Mouse (Mus musculus) limb, embryonic 12.5 days (tissue): ENCODE results near the gene Tbc1d2b. TPM values are rescaled to one million over a fixed set of nuclear protein-coding genes. Genes with fewer than 3 reads are reported as not detected.

ENCODE experiments used
- ATAC-seq: fragments of 200-750 bp; cut with Nextera tagmentation; 2 replicates; pipeline ENCODE4 v1.8.0; 2017; ENCODE audit warnings: low read depth, moderate TSS enrichment; ENCODE audit not compliant: insufficient number of reproducible peaks, insufficient read depth, low FRiP score, low TSS enrichment
- H3K27ac ChIP-seq: fragments of 300-500 bp; sonication (generic); 2 replicates; pipeline ENCODE4 v1.5.1; 2016; ENCODE audit warnings: mild to moderate bottlenecking, moderate library complexity
- H3K27me3 ChIP-seq: fragments of 300-500 bp; sonication (generic); 2 replicates; pipeline ENCODE4 v1.6.1; 2016; ENCODE audit warnings: mild to moderate bottlenecking, moderate library complexity
- H3K36me3 ChIP-seq: fragments of 300-500 bp; sonication (generic); 2 replicates; pipeline ENCODE4 v1.6.1; 2016; ENCODE audit warnings: mild to moderate bottlenecking, moderate library complexity
- H3K4me1 ChIP-seq: fragments of 300-500 bp; sonication (generic); replicated peaks from 2 replicates; pipeline ENCODE4 v1.6.1; 2016
- H3K4me2 ChIP-seq: fragments of 300-500 bp; sonication (generic); 2 replicates; pipeline ENCODE4 v1.6.1; 2016; ENCODE audit warnings: mild to moderate bottlenecking, moderate library complexity
- H3K4me3 ChIP-seq: fragments of 300-500 bp; sonication (generic); replicated peaks from 2 replicates; pipeline ENCODE4 v1.5.1; 2016; ENCODE audit warnings: mild to moderate bottlenecking
- H3K9ac ChIP-seq: fragments of 300-500 bp; sonication (generic); replicated peaks from 2 replicates; pipeline ENCODE4 v1.6.1; 2016; ENCODE audit warnings: mild to moderate bottlenecking, moderate library complexity
- H3K9me3 ChIP-seq: fragments of 300-500 bp; sonication (generic); 2 replicates; pipeline ENCODE4 v1.6.1; 2016; ENCODE audit warnings: mild to moderate bottlenecking, moderate library complexity
- WGBS: fragments of 180-500 bp; shearing (Covaris S2); methylation state at CpG from one replicate; pipeline ENCODE4 v1.1.7; 2016; 5-methylcytosine and 5-hydroxymethylcytosine counted together
- polyA plus RNA-seq: library from polyadenylated mRNA; unstranded; fragments of >200 nt; fragmentation: Nextera tagmentation; extraction: Ambion mirVana; gene quantifications from 2 replicates; pipeline ENCODE4 v1.2.1, GENCODE M21; 2016

Tbc1d2b gene
- polyA plus RNA-seq, 1 experiment from 2014 or later: 12.8 TPM

DNA sequence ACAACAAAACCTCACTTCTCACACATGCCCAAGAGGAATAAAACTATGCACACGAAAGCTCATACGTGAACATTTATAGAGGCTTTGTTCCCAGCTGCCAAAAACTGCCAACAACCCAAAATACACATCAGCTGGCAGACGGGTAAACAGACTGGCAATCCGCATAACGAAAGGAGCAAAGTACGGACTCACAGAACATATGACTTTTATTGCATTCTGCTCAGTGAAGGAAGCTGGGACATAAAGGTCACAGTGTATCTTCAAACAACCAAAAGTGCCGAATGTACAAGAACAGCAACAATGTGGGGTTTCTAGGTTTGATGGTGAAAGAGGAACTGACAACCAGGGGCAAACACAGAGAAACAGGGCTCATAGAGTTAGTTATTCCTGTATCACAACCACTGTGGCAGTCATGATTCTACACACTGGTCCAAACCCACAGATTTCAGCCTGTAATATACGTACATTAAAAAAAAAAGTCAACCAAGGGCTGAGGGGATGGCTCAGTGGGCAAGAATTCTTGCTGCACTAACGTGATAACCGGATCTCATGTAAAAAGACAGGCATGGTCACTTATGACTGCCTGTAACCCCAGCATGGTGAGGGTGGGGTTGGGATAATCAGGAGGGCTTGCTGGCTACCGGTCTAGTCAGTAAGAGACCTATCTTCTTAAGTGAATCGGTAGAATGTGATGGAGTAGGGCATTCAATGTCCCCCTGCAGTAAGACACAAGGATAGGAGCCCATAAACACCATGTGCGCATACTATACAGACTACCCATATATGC is 19.4 kb downstream of the Tbc1d2b start:
- 88% methylated on average over 13 of the region's 13 CpGs for WGBS

DNA sequence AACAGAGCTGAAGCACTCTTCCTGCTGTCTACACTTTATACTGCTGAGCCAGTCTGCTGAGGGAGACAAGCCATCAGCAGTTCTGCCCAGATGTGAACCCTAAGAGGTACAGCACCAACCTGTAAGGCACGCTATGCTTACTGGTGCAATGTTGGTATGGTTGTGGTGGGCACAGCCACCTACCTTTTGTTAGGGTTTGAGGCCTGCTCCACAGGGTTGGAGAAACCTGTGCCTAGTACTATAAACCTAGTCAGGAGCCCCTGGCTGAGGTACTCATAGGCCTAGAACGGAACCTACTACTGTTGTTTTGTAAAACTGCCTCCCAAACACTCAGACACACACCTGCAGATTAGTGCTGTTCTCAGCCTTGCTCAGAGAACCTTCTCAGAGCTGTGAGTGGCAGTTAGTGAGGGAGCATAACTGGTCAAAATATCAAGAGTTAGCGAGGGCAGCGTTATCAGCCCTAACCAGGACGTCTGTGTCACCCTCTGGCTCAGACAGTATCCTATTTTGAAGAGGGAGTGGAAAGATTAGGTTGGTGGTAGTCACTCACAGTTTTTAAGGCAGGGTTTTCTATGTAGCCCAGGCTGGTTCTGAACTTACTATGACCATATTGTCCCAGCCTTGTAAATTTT is 20.3 kb downstream of the Tbc1d2b start:
- Histone ChIP-seq H3K9me3 (no peaks in the 10 kb centered on the region), H3K9ac (no peak overlapping the region), H3K4me2 (no peak overlapping the region), H3K4me3 (no peak overlapping the region), H3K36me3 (peaks cover 18% of the 10 kb centered on the region; the same call in 1 of the 2 replicates), H3K27ac (no peak overlapping the region), H3K27me3 (no peaks in the 10 kb centered on the region), H3K4me1 (no peaks in the 10 kb centered on the region)
- WGBS: 89% methylated on average over 5 of the region's 5 CpGs
- no peak for ATAC-seq

More for the DNA sequence above, 19.4 kb downstream of the Tbc1d2b start:
- no peaks in the 10 kb centered on the region for H3K4me1 ChIP-seq
- H3K9ac ChIP-seq: no peak overlapping the region
- H3K4me2 ChIP-seq: no peak overlapping the region
- H3K36me3 ChIP-seq: peaks cover 17% of the 10 kb centered on the region; the same call in 1 of the 2 replicates
- H3K27ac ChIP-seq: no peak overlapping the region
- H3K9me3 ChIP-seq: no peaks in the 10 kb centered on the region
- no peak for ATAC-seq
- no peaks in the 10 kb centered on the region for H3K27me3 ChIP-seq
- H3K4me3 ChIP-seq: no peak overlapping the region

DNA sequence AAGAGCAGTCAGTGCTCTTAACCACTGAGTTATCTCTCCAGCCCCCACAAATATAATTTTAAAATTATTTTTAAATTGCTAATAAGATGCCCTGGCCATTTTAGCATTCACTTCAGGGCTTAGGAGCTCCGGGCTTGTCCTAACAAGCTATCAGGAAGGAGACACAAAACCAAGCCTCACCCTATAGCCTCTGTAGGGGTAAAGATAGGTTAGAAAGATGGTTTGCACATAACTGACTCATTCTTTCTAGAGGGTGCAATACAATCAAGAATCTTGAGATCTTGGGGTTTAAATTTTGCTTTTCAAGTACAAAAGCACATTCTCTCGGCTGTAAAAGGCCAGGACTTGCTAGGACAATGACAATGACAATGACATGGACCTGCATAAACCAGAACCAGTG is 21.6 kb downstream of the Tbc1d2b start:
- H3K27ac ChIP-seq: no peak overlapping the region

DNA sequence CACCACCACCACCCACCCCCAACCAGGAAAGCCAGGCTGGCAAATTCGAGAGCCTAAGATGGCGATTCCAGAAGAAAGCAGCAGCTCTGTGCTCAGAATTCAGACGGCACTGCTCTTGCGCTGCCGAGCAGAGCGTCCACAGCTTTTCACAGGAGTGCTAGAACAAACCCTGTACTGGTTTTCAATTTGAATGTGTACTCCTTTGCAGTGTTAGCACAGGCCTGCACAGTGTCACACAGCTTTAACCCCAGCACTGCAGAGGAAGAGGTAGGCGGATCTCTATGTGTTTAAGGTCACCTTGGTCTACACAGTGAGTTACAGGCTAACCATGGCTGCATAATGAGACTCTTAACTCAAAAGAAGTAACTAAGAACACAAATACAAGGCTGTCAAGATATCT is 22.3 kb downstream of the Tbc1d2b start:
- no peak overlapping the region for H3K9ac ChIP-seq
- no peak overlapping the region for H3K4me3 ChIP-seq
- H3K4me1 ChIP-seq: no peaks in the 10 kb centered on the region
- no peak for ATAC-seq
- H3K9me3 ChIP-seq: no peaks in the 10 kb centered on the region
- no peaks in the 10 kb centered on the region for H3K27me3 ChIP-seq
- 95% methylated on average over 7 of the region's 7 CpGs for WGBS
- no peak overlapping the region for H3K27ac ChIP-seq
- no peak overlapping the region for H3K4me2 ChIP-seq
- peaks cover 18% of the 10 kb centered on the region; the same call in 1 of the 2 replicates for H3K36me3 ChIP-seq

More for the DNA sequence above, 21.6 kb downstream of the Tbc1d2b start:
- H3K36me3 ChIP-seq: peaks cover 18% of the 10 kb centered on the region; the same call in 1 of the 2 replicates
- H3K9ac ChIP-seq: no peak overlapping the region
- no peaks in the 10 kb centered on the region for H3K4me1 ChIP-seq
- H3K4me2 ChIP-seq: no peak overlapping the region
- no peak for ATAC-seq
- H3K4me3 ChIP-seq: no peak overlapping the region
- 94% methylated on average over 2 of the region's 2 CpGs for WGBS
- no peaks in the 10 kb centered on the region for H3K27me3 ChIP-seq
- H3K9me3 ChIP-seq: no peaks in the 10 kb centered on the region

DNA sequence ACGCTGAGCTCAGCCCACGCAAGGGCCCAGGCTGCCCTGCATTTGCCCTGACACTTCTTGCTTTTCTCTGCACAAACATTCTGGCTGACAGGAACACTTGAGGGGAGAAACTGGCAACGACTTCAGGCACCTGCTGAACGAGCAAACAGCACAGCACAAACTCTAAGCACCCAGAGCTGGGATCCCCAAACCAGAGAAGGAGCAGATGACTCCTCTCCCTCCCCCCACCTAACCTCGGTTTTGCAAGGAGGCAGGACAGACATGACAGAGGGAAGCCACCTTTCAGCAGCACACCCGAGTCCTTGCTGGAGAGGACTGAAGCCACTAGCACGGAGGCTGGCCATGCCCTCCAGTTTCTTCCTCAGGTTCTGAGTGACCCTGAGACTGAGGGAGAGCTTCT is 23.3 kb downstream of the Tbc1d2b start:
- H3K36me3 ChIP-seq: peaks cover 18% of the 10 kb centered on the region; the same call in 1 of the 2 replicates
- no peaks in the 10 kb centered on the region for H3K9me3 ChIP-seq
- H3K4me3 ChIP-seq: no peak overlapping the region
- H3K9ac ChIP-seq: no peak overlapping the region
- no peak for ATAC-seq
- no peaks in the 10 kb centered on the region for H3K27me3 ChIP-seq
- no peaks in the 10 kb centered on the region for H3K4me1 ChIP-seq
- 78% methylated on average over 7 of the region's 7 CpGs for WGBS
- H3K27ac ChIP-seq: no peak overlapping the region
- H3K4me2 ChIP-seq: no peak overlapping the region

DNA sequence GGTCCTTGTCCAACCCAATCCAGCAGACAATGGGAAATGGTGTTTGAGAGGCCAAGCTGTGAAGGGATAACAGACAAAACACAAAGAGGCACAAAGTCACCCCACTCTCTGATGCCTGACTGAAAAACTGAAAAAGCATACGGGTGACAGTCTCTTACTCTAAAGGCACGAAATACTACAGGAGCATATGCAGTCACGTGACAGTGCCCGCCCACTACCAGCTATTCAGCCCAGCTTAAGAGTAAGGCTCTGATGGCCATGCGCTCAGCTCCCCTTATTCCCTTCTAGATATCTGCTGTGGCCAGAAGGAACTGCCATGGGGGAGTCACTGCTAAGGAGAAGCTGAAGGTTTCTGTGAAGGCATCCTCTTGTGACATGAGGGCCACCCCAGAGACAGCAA is 24.8 kb downstream of the Tbc1d2b start:
- Histone ChIP-seq H3K4me2 (no peak overlapping the region), H3K36me3 (peaks cover 21% of the 10 kb centered on the region), H3K4me1 (no peaks in the 10 kb centered on the region), H3K9ac (no peak overlapping the region), H3K9me3 (no peaks in the 10 kb centered on the region), H3K27ac (no peak overlapping the region), H3K27me3 (no peaks in the 10 kb centered on the region), H3K4me3 (no peak overlapping the region)
- 95% methylated on average over 5 of the region's 5 CpGs for WGBS
- ATAC-seq: no peak

DNA sequence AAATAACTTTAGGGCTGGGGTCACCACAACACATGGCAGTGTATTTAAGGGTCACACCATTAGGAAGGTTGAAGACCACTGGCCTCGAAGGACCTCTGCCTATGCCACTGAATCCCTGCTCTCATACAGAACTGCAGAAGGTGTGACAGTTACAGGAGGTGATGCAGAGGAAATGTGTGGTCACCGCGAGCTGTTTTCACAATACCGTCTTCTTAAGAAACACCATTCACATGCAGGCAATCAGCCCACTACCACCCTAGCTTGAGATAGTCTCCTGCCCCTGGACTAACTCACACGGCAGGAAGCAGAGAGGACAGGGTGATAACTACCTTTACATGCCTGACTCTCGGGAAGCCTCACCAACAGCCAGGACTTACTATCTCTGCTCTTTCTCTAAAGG is 25.4 kb downstream of the Tbc1d2b start:
- Histone ChIP-seq H3K36me3 (peaks cover 25% of the 10 kb centered on the region), H3K4me2 (no peak overlapping the region), H3K9me3 (no peaks in the 10 kb centered on the region), H3K27ac (no peak overlapping the region), H3K27me3 (no peaks in the 10 kb centered on the region), H3K4me3 (no peak overlapping the region), H3K4me1 (no peaks in the 10 kb centered on the region), H3K9ac (no peak overlapping the region)
- ATAC-seq: no peak
- 92% methylated on average over 6 of the region's 6 CpGs for WGBS

DNA sequence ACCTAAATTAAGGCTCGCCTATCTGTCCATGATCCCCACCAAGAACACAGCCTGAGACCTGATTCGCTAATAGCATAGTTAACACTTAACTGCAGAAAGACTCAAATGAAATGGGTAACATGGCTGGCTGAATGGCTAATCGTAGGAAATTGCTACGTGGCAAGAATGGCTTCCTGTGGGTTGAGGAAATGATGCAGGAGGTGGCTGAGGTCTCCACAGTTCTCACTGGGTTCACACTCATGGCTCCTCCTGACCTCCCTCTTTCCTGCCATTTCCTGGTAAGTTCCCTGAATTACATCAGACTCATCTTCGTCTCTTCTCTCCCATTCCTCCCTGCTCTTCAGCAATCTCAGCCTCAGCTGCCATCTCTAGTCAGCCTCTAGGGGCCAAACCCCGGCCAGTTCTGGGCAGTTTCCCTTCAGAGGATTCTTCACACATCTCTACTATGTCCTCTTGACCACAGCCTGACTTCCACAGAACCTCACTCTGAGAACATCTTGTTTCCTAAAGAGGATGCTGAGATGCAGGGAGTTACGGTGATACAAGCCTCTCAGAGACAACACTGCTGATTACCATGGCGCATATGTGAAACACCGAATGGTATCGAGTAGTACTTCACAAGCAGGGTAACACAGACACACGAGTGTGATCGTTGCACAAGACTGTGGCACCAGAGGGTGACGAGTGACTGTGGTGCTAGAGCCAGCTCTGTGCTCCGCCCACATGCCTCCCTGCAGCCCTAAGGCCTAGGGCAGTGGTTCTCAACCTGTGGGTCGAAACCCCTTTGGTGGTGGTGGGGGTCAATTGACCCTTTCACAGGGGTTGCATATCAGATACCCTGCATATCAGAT is 26.1 kb downstream of the Tbc1d2b start:
- 83% methylated on average over 15 of the region's 15 CpGs for WGBS
- H3K9me3 ChIP-seq: no peaks in the 10 kb centered on the region
- H3K27me3 ChIP-seq: no peaks in the 10 kb centered on the region
- no peak for ATAC-seq
- no peak overlapping the region for H3K4me3 ChIP-seq
- peaks cover 31% of the 10 kb centered on the region for H3K36me3 ChIP-seq
- no peak overlapping the region for H3K27ac ChIP-seq
- no peak overlapping the region for H3K9ac ChIP-seq
- H3K4me2 ChIP-seq: no peak overlapping the region
- no peaks in the 10 kb centered on the region for H3K4me1 ChIP-seq

DNA sequence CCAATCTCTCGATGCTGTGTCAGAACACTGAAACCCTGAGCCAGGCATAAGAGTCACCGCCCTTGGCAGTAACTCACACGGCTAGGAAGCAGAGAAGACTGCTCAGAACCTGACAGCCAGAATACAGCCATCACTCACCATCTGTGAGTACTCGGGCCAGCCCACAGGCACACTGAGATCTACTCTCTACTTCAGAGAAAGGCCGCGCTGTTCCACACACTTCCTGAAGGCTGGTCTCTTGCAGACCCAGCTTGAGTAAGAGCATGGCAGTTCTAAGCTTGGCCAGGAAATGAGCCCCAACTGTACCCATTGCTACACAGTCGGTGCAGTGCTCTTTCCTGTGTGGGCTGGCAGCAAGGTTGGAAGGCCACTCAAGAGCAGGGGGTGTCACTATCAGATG is 27.7 kb downstream of the Tbc1d2b start:
- WGBS: 85% methylated on average over 7 of the region's 7 CpGs
- Histone ChIP-seq H3K4me3 (no peak overlapping the region), H3K27ac (no peak overlapping the region), H3K27me3 (no peaks in the 10 kb centered on the region), H3K4me2 (no peak overlapping the region), H3K36me3 (peaks cover 34% of the 10 kb centered on the region), H3K4me1 (no peaks in the 10 kb centered on the region), H3K9me3 (0 out of 2 replicates have a peak, but pooled peaks cover 3% of the 10 kb centered on the region), H3K9ac (no peak overlapping the region)
- ATAC-seq: no peak

DNA sequence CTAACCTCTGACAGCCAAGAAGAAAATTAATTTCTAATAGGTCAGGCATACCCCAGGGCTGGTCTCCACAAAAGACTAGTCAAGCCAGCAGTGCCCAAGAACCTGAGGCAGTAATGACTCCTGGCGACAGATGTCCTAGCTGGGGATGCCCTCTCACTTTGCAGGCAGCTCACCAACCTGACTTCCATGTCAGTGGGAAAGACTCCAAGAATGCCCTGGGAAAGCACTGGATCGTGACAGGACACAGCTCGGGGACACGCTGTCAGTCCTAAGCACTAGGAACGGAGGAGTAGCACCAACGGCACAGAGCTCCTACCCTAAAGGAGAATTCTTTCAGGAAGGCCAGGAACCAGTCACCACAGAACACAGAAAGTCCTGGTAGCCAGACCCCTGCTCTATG is 28.3 kb downstream of the Tbc1d2b start:
- WGBS: 93% methylated on average over 6 of the region's 6 CpGs
- no peak overlapping the region for H3K4me2 ChIP-seq
- no peak overlapping the region for H3K9ac ChIP-seq
- no peak overlapping the region for H3K27ac ChIP-seq
- peaks cover 34% of the 10 kb centered on the region for H3K36me3 ChIP-seq
- H3K4me3 ChIP-seq: no peak overlapping the region
- 0 out of 2 replicates have a peak, but pooled peaks cover 3% of the 10 kb centered on the region for H3K9me3 ChIP-seq
- no peaks in the 10 kb centered on the region for H3K27me3 ChIP-seq
- no peak for ATAC-seq
- no peaks in the 10 kb centered on the region for H3K4me1 ChIP-seq

DNA sequence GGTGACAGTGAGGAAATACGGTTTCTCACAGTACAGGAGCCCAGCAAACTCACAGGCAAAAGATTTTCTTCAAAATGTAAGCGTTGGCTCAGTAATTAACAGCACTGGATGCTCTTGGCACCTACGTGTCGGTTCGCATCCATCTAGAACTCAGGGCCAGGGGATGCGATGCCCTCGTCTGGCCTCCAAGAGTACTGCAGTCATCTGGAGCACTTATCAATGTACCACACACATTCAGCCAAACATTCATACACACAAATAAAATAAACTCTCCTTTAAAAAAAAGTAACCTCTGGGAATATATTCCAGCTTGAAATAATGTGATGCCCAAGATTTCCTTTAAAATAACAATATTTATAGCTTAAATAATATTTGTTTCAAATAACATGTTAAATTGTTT is 29.0 kb downstream of the Tbc1d2b start:
- Histone ChIP-seq H3K4me1 (no peaks in the 10 kb centered on the region), H3K36me3 (peaks cover 28% of the 10 kb centered on the region), H3K9ac (no peak overlapping the region), H3K27me3 (no peaks in the 10 kb centered on the region), H3K27ac (no peak overlapping the region), H3K9me3 (0 out of 2 replicates have a peak, but pooled peaks cover 3% of the 10 kb centered on the region), H3K4me2 (no peak overlapping the region), H3K4me3 (no peak overlapping the region)
- no peak for ATAC-seq
- WGBS: 66% methylated on average over 7 of the region's 7 CpGs
